Mouse (Mus musculus) MEL (cell line): ENCODE measurements around the gene Fancc. TPM values are rescaled to one million over a fixed set of nuclear protein-coding genes. Genes with fewer than 3 reads are reported as not detected.

Experiments
- DNase-seq: peaks from one replicate; pipeline ENCODE4 v3.0.0; 2011; ENCODE audit warnings: low read depth, low spot score
- H3K27ac ChIP-seq: 2 replicates; pipeline ENCODE4 v1.5.1; 2012; ENCODE audit warnings: low read depth, mild to moderate bottlenecking, control low read depth, low read length, moderate library complexity; ENCODE audit not compliant: control insufficient read depth
- H3K27me3 ChIP-seq, 2 experiments: fragments of 150-350 bp in 1 of 2; sonication (generic) in 1 of 2; 2 replicates each; pipeline ENCODE4 v1.6.1; 2012; ENCODE audit warnings: low read length in 2 of 2, mild to moderate bottlenecking in 2 of 2, improper control_type of control experiment in 1 of 2, moderate library complexity in 1 of 2; ENCODE audit not compliant: insufficient read depth in 2 of 2, control insufficient read depth in 1 of 2
- H3K36me3 ChIP-seq, 2 experiments: 2 replicates each; pipeline ENCODE4 v1.6.1; 2012 to 2014; ENCODE audit warnings: low read length in 2 of 2, improper control_type of control experiment in 1 of 2, inconsistent platforms in 1 of 2, mild to moderate bottlenecking in 1 of 2; ENCODE audit not compliant: insufficient read depth in 2 of 2, control insufficient read depth in 1 of 2
- H3K4me1 ChIP-seq, 2 experiments: fragments of 150-350 bp in 1 of 2; sonication (generic) in 1 of 2; 2 replicates each; pipeline ENCODE4 v1.6.1; 2012; ENCODE audit warnings: low read length in 2 of 2, improper control_type of control experiment in 1 of 2, mild to moderate bottlenecking in 1 of 2; ENCODE audit not compliant: insufficient read depth in 2 of 2, control insufficient read depth in 1 of 2
- H3K4me3 ChIP-seq, 2 experiments: fragments of 150-350 bp in 1 of 2; sonication (generic) in 1 of 2; 2 replicates each; pipeline ENCODE4 v1.5.1; 2012; ENCODE audit warnings: low read depth in 2 of 2, low read length in 2 of 2, mild to moderate bottlenecking in 2 of 2, moderate library complexity in 2 of 2, control low read depth in 1 of 2, improper control_type of control experiment in 1 of 2; ENCODE audit not compliant: control insufficient read depth in 1 of 2, insufficient read depth in 1 of 2
- H3K79me2 ChIP-seq: 2 replicates; pipeline ENCODE4 v1.6.1; 2012; ENCODE audit warnings: mild to moderate bottlenecking, low read length, moderate library complexity; ENCODE audit not compliant: control insufficient read depth, poor library complexity, insufficient read depth
- H3K9ac ChIP-seq: 2 replicates; pipeline ENCODE4 v1.6.1; 2012; ENCODE audit warnings: low read depth, mild to moderate bottlenecking, control low read depth, low read length, moderate library complexity; ENCODE audit not compliant: control insufficient read depth, poor library complexity, severe bottlenecking
- H3K9me3 ChIP-seq: fragments of 150-350 bp; sonication (generic); replicated peaks from 2 replicates; pipeline ENCODE4 v1.6.1; 2012; ENCODE audit warnings: mild to moderate bottlenecking, low read length, improper control_type of control experiment, moderate library complexity; ENCODE audit not compliant: insufficient read depth
- BHLHE40 ChIP-seq: IDR thresholded peaks from 2 replicates; pipeline ENCODE4 v1.6.1; 2012; ENCODE audit warnings: low read depth, mild to moderate bottlenecking, inconsistent platforms, low read length, improper control_type of control experiment, borderline replicate concordance
- CHD1 ChIP-seq: IDR thresholded peaks from 2 replicates; pipeline ENCODE4 v1.6.1; 2012; ENCODE audit warnings: low read depth, mild to moderate bottlenecking, inconsistent platforms, low read length, improper control_type of control experiment
- CHD2 ChIP-seq: IDR thresholded peaks from 2 replicates; pipeline ENCODE4 v1.6.1; 2011; ENCODE audit warnings: low read length, improper control_type of control experiment
- CTCF ChIP-seq, 3 experiments: IDR thresholded peaks in 2 of 3; conservative IDR thresholded peaks in 1 of 3; 2 replicates each; pipeline ENCODE4 v1.5.1; 2011 to 2012; ENCODE audit warnings: low read length in 3 of 3, low read depth in 2 of 3, mild to moderate bottlenecking in 2 of 3, improper control_type of control experiment in 1 of 3, inconsistent platforms in 1 of 3, mixed read lengths in 1 of 3, moderate library complexity in 1 of 3; ENCODE audit not compliant: control insufficient read depth in 1 of 3, insufficient read depth in 1 of 3, poor library complexity in 1 of 3, severe bottlenecking in 1 of 3
- ELF1 ChIP-seq: IDR thresholded peaks from 2 replicates; pipeline ENCODE4 v1.6.1; 2014; ENCODE audit warnings: low read depth, mild to moderate bottlenecking, inconsistent platforms, low read length, improper control_type of control experiment, moderate library complexity
- ETS1 ChIP-seq: IDR thresholded peaks from 2 replicates; pipeline ENCODE4 v1.6.1; 2012; ENCODE audit warnings: low read depth, mild to moderate bottlenecking, inconsistent platforms, low read length, improper control_type of control experiment, moderate library complexity
- GABPA ChIP-seq: IDR thresholded peaks from 2 replicates; pipeline ENCODE4 v1.6.1; 2012; ENCODE audit warnings: low read depth, mild to moderate bottlenecking, inconsistent platforms, low read length, improper control_type of control experiment, moderate library complexity
- GATA1 ChIP-seq: IDR thresholded peaks from 2 replicates; pipeline ENCODE4 v1.6.1; 2011; ENCODE audit warnings: low read depth, low read length, improper control_type of control experiment
- JUND ChIP-seq: IDR thresholded peaks from 2 replicates; pipeline ENCODE4 v1.6.1; 2011; ENCODE audit warnings: low read depth, mild to moderate bottlenecking, improper control_type of control experiment, low read length
- MAFK ChIP-seq: IDR thresholded peaks from 2 replicates; pipeline ENCODE4 v1.6.1; 2011; ENCODE audit warnings: low read depth, mild to moderate bottlenecking, low read length, improper control_type of control experiment, borderline replicate concordance
- MEF2A ChIP-seq: IDR thresholded peaks from 2 replicates; pipeline ENCODE4 v1.6.1; 2014; ENCODE audit warnings: low read depth, mild to moderate bottlenecking, inconsistent platforms, low read length, improper control_type of control experiment; ENCODE audit not compliant: poor library complexity, insufficient replicate concordance, severe bottlenecking; ENCODE audit errors: extremely low read depth
- MXI1 ChIP-seq: IDR thresholded peaks from 2 replicates; pipeline ENCODE4 v1.6.1; 2011; ENCODE audit warnings: mild to moderate bottlenecking, low read depth, low read length, improper control_type of control experiment
- MYB ChIP-seq: IDR thresholded peaks from 2 replicates; pipeline ENCODE4 v1.6.1; 2011; ENCODE audit warnings: mild to moderate bottlenecking, low read depth, low read length, improper control_type of control experiment
- MYC ChIP-seq: IDR thresholded peaks from 2 replicates; pipeline ENCODE4 v1.6.1; 2011; ENCODE audit warnings: low read depth, mild to moderate bottlenecking, low read length, improper control_type of control experiment, moderate library complexity
- NELFE ChIP-seq: IDR thresholded peaks from 2 replicates; pipeline ENCODE4 v1.6.1; 2011; ENCODE audit warnings: low read depth, low read length, improper control_type of control experiment
- NRF1 ChIP-seq: IDR thresholded peaks from 2 replicates; pipeline ENCODE4 v1.6.1; 2014; ENCODE audit warnings: low read depth, mild to moderate bottlenecking, inconsistent platforms, low read length, improper control_type of control experiment, moderate library complexity; ENCODE audit not compliant: poor library complexity, insufficient read depth, severe bottlenecking
- POLR2A ChIP-seq, 2 experiments: IDR thresholded peaks; 2 replicates each; pipeline ENCODE4 v1.6.1; 2011 to 2012; ENCODE audit warnings: low read length in 2 of 2, mild to moderate bottlenecking in 2 of 2, control low read depth in 1 of 2, improper control_type of control experiment in 1 of 2, low read depth in 1 of 2, moderate library complexity in 1 of 2; ENCODE audit not compliant: control insufficient read depth in 1 of 2, insufficient read depth in 1 of 2, poor library complexity in 1 of 2
- POLR2AphosphoS2 ChIP-seq: IDR thresholded peaks from 2 replicates; pipeline ENCODE4 v1.6.1; 2011; ENCODE audit warnings: low read length, improper control_type of control experiment
- POLR2AphosphoS5 ChIP-seq: IDR thresholded peaks from 2 replicates; pipeline ENCODE4 v1.6.1; 2012; ENCODE audit warnings: low read depth, borderline replicate concordance, mild to moderate bottlenecking, inconsistent platforms, low read length, moderate library complexity, mixed read lengths
- RAD21 ChIP-seq: IDR thresholded peaks from 2 replicates; pipeline ENCODE4 v1.6.1; 2011; ENCODE audit warnings: mild to moderate bottlenecking, low read depth, low read length, improper control_type of control experiment
- RCOR1 ChIP-seq: IDR thresholded peaks from 2 replicates; pipeline ENCODE4 v1.6.1; 2012; ENCODE audit warnings: low read depth, mild to moderate bottlenecking, inconsistent platforms, low read length, improper control_type of control experiment
- SIN3A ChIP-seq: IDR thresholded peaks from 2 replicates; pipeline ENCODE4 v1.6.1; 2012; ENCODE audit warnings: low read length, improper control_type of control experiment, inconsistent platforms
- SMC3 ChIP-seq: IDR thresholded peaks from 2 replicates; pipeline ENCODE4 v1.6.1; 2011; ENCODE audit warnings: low read depth, low read length, improper control_type of control experiment
- TAL1 ChIP-seq: IDR thresholded peaks from 2 replicates; pipeline ENCODE4 v1.6.1; 2012; ENCODE audit warnings: mild to moderate bottlenecking, inconsistent platforms, low read length, moderate library complexity, mixed read lengths
- TBP ChIP-seq: IDR thresholded peaks from 2 replicates; pipeline ENCODE4 v1.8.0; 2011; ENCODE audit warnings: low read depth, low read length, improper control_type of control experiment
- TCF12 ChIP-seq: IDR thresholded peaks from 2 replicates; pipeline ENCODE4 v1.6.1; 2014; ENCODE audit warnings: low read depth, mild to moderate bottlenecking, inconsistent platforms, low read length, improper control_type of control experiment, moderate library complexity
- UBTF ChIP-seq: IDR thresholded peaks from 2 replicates; pipeline ENCODE4 v1.6.1; 2012; ENCODE audit warnings: low read depth, mild to moderate bottlenecking, inconsistent platforms, low read length, improper control_type of control experiment, moderate library complexity, borderline replicate concordance; ENCODE audit not compliant: insufficient read depth
- USF1 ChIP-seq: IDR thresholded peaks from 2 replicates; pipeline ENCODE4 v1.6.1; 2014; ENCODE audit warnings: low read depth, mild to moderate bottlenecking, inconsistent platforms, low read length, improper control_type of control experiment, moderate library complexity
- USF2 ChIP-seq, 2 experiments: IDR thresholded peaks; 2 replicates each; pipeline ENCODE4 v1.6.1; 2011 to 2012; ENCODE audit warnings: improper control_type of control experiment in 2 of 2, low read length in 2 of 2, borderline replicate concordance in 1 of 2, inconsistent platforms in 1 of 2, low read depth in 1 of 2, mild to moderate bottlenecking in 1 of 2; ENCODE audit not compliant: insufficient read depth in 1 of 2
- ZC3H11A ChIP-seq: IDR thresholded peaks from 2 replicates; pipeline ENCODE4 v1.6.1; 2012; ENCODE audit warnings: low read depth, mild to moderate bottlenecking, inconsistent platforms, low read length, improper control_type of control experiment
- ZMIZ1 ChIP-seq: IDR thresholded peaks from 2 replicates; pipeline ENCODE4 v1.6.1; 2012; ENCODE audit warnings: low read depth, mild to moderate bottlenecking, inconsistent platforms, low read length, improper control_type of control experiment, moderate library complexity
- ZNF384 ChIP-seq: IDR thresholded peaks from 2 replicates; pipeline ENCODE4 v1.6.1; 2012; ENCODE audit warnings: low read depth, mild to moderate bottlenecking, inconsistent platforms, low read length, improper control_type of control experiment
- polyA plus RNA-seq, 2 experiments: library from polyadenylated mRNA; stranded (reverse) in 1 of 2; unstranded in 1 of 2; fragments of >175 nt in 1 of 2; fragments of >200 nt in 1 of 2; gene quantifications; 2 replicates each; pipeline versions ENCODE4 v1.2.1 to v1.2.4; 2012; ENCODE audit warnings: low replicate concordance in 2 of 2, low read depth in 1 of 2; ENCODE audit not compliant: insufficient read length in 2 of 2, insufficient read depth in 1 of 2, missing spikeins in 1 of 2
- total RNA-seq: library from RNA; depleted of rRNA; stranded (reverse); fragments of 300-350 nt; gene quantifications from 2 replicates; pipeline ENCODE4 v1.2.3, GENCODE M21; 2012

Fancc gene
- total and polyA plus RNA-seq, 3 experiments, result 4.0 to 5.5 TPM; not detected in 1

- no peak overlapping the region for H3K4me3 ChIP-seq
- H3K27ac ChIP-seq, result no peak overlapping the region
- H3K9me3 ChIP-seq, result no peaks in the 10 kb centered on the region
- no peaks in the 10 kb centered on the region for H3K4me1 ChIP-seq
- H3K36me3 ChIP-seq, result no peaks in the 10 kb centered on the region
- no peak overlapping the region for H3K9ac ChIP-seq
- DNase-seq, result no peak
- TF ChIP-seq USF2 (IDR thresholded peaks at IDR 0.05; ENCODE audit: borderline replicate concordance in 1 of 2, insufficient read depth in 1 of 2, low read depth in 1 of 2, low read length in 2 of 2) (no peak), USF1 (no peak), GABPA (no peak), MEF2A (no peak), TBP (no peak), SIN3A (no peak), POLR2A (IDR thresholded peaks at IDR 0.05; ENCODE audit: control insufficient read depth in 1 of 2, insufficient read depth in 1 of 2, low read depth in 1 of 2, low read length in 2 of 2, poor library complexity in 1 of 2) (no peak), NELFE (no peak), POLR2AphosphoS2 (no peak), ETS1 (no peak), MAFK (no peak), RCOR1 (no peak), UBTF (no peak)
- H3K79me2 ChIP-seq, result no peaks in the 10 kb centered on the region
- H3K27me3 ChIP-seq, result peaks cover 7 to 11% of the 10 kb centered on the region in 2 experiments
These were observed 51.7 kb downstream of the Fancc start for GRCm38 (mm10) chr13:63445419-63445818.

GRCm38 (mm10) chr13:63432759-63433158 is 64.3 kb downstream of the Fancc start:
- Histone ChIP-seq H3K9me3 (no peaks in the 10 kb centered on the region), H3K4me3 (no peak overlapping the region), H3K27ac (no peak overlapping the region), H3K36me3 (peaks cover 0 to 10% of the 10 kb centered on the region in 2 experiments; a peak in 2 of 4 replicates), H3K79me2 (peaks cover 5% of the 10 kb centered on the region), H3K4me1 (peaks cover 0 to 4% of the 10 kb centered on the region in 2 experiments; a peak in 1 of 4 replicates), H3K9ac (no peak overlapping the region), H3K27me3 (peaks cover 1 to 5% of the 10 kb centered on the region in 2 experiments; a peak in 3 of 4 replicates)
- TF ChIP-seq BHLHE40, result no peak
- TF ChIP-seq TCF12, result no peak
- TF ChIP-seq MXI1, result no peak
- TF ChIP-seq MAFK, result no peak
- TF ChIP-seq RAD21, result peak; percentile 55
- TF ChIP-seq GATA1, result no peak
- no peak for TF ChIP-seq NRF1
- TF ChIP-seq GABPA, result no peak
- no peak for TF ChIP-seq CHD2
- TF ChIP-seq MYB, result no peak
- TF ChIP-seq TAL1, result no peak
- TF ChIP-seq ZNF384, result no peak
- TF ChIP-seq MYC, result peak; percentile 82
- TF ChIP-seq POLR2AphosphoS5, result no peak
- TF ChIP-seq ZC3H11A, result peak; percentile 31; the same call in 1 of the 2 replicates
- TF ChIP-seq ELF1, result no peak
- TF ChIP-seq CHD1, result no peak
- no peak for TF ChIP-seq ZMIZ1
- TF ChIP-seq CTCF (IDR thresholded peaks at IDR 0.05 in 2 of 3, conservative IDR thresholded peaks at IDR 0.05 in 1 of 3; ENCODE audit: control insufficient read depth in 1 of 3, insufficient read depth in 1 of 3, low read depth in 2 of 3, low read length in 3 of 3, poor library complexity in 1 of 3, severe bottlenecking in 1 of 3), result peak; percentile 49 to 63 (median 58); a peak in 5 of 6 replicates
- TF ChIP-seq USF1, result no peak
- no peak for TF ChIP-seq JUND
- TF ChIP-seq SIN3A, result no peak
- peak; percentile 58 for TF ChIP-seq SMC3
- peak; percentile 82 for DNase-seq
